Mouse (Mus musculus): ENCODE measurements around the gene Cep152. TPM values are rescaled to one million over a fixed set of nuclear protein-coding genes. Genes with fewer than 3 reads are reported as not detected.
A peak's percentile ranks its signal among the peaks of the same experiment; 100 is the strongest.

Gene Cep152
- total and polyA plus RNA-seq, 2 experiments from 2014 or later, result 1.3 to 1.5 TPM

DNA sequence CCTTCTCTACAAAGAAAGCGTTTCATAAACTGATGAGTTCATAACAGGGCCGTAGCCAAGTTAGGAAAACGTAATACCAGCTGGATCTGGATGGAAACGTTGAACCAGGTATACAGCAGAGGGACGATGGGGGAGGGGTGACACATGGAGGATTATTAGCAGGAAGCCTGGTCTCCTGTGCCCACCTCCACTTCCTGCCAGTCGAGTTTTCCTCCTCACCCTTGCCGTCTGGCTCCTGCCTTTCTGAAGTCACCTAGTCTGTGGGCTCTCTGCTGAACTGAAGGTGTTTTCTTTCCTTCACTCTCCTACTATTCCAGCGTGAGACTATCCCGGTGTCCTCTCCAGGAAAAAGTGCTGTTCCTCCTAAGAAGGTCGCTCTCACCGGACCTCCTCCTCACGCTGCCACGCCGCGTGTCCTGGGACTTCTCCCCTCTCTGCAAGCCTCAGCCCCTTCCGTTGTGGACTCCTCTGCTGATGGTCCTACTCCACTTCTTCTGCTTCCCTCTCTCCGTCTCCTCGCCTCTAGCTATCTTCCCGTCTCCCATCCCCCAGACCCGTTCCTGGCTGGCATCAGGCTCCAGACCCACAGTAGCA, 35.7 kb upstream of the Cep152 start:
- Histone ChIP-seq H3K4me2 (ENCODE audit: low read depth, low read length) (peak overlapping the region; percentile 63), H3K27me3 (ENCODE audit: control insufficient read depth, insufficient read depth, low read length) (no peaks in the 10 kb centered on the region), H3K9me3 (replicated peaks; ENCODE audit: control insufficient read depth, low read length) (no peaks in the 10 kb centered on the region), H3K36me3 (replicated peaks; ENCODE audit: control insufficient read depth, insufficient read depth, low read length) (no peaks in the 10 kb centered on the region), H3K4me3 (ENCODE audit: low read depth, low read length) (peak overlapping the region; percentile 37), H3K4me1 (ENCODE audit: control insufficient read depth, insufficient read depth) (peaks cover 5% of the 10 kb centered on the region; the same call in 1 of the 2 replicates), H3K27ac (ENCODE audit: low read depth) (no peak overlapping the region), H3K9ac (replicated peaks; ENCODE audit: low read depth, low read length) (no peak overlapping the region)
- WGBS, result 27% methylated on average over 20 of the region's 20 CpGs
- TF ChIP-seq CTCF (IDR thresholded peaks at IDR 0.05; ENCODE audit: low read depth), result no peak
- TF ChIP-seq EP300 (IDR thresholded peaks at IDR 0.05; ENCODE audit: low read depth), result no peak
- DNase-seq (ENCODE audit: low spot score) (no peak), ATAC-seq (ENCODE audit: insufficient read depth, low read depth) (peak; percentile 14; the same call in 1 of the 2 replicates)

DNA sequence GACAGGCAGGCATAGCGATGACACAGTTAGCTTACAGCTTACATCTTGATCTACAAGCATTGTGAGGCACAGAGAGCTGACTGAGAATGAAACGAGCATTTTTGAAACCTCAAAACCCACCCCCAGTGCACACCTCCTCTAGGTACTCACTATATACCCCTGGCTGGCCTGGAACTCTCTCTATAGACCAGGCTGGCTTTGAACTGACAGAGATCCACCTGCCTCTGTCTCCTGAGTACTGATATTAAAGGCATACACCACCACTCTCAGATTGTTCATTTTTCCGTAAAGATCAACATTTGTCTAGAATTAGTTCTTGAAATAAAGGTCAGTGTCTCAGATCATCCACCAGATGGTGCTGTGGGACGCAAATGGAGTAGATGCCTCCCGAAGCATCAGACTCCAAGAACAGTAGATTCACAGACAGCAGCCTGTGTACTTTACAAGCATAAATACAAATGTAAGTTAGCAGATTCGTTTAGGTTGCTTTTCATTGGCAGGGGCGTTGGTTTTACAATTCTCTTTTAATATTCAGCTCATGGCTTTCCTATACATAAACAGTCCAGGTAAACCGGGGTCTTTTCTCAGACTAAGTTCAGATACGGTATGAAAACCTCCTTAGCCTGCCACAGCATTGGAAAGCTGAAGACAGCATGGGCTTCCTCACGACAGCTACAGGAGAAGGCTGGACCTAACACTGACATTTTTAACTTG, 35.1 kb upstream of the Cep152 start:
- no peaks in the 10 kb centered on the region for H3K27me3 ChIP-seq (ENCODE audit: control insufficient read depth, insufficient read depth, low read length)
- no peaks in the 10 kb centered on the region for H3K9me3 ChIP-seq (replicated peaks; ENCODE audit: control insufficient read depth, low read length)
- H3K4me2 ChIP-seq (ENCODE audit: low read depth, low read length), result peak overlapping the region; percentile 63
- H3K36me3 ChIP-seq (replicated peaks; ENCODE audit: control insufficient read depth, insufficient read depth, low read length), result no peaks in the 10 kb centered on the region
- H3K9ac ChIP-seq (replicated peaks; ENCODE audit: low read depth, low read length), result no peak overlapping the region
- H3K4me1 ChIP-seq (ENCODE audit: control insufficient read depth, insufficient read depth), result peaks cover 5% of the 10 kb centered on the region; the same call in 1 of the 2 replicates
- DNase-seq (ENCODE audit: low spot score) (peak; percentile 83), ATAC-seq (ENCODE audit: insufficient read depth, low read depth) (peak; percentile 63; the same call in 1 of the 2 replicates)
- peak overlapping the region; percentile 37 for H3K4me3 ChIP-seq (ENCODE audit: low read depth, low read length)
- H3K27ac ChIP-seq (ENCODE audit: low read depth), result no peak overlapping the region
- TF ChIP-seq CTCF (IDR thresholded peaks at IDR 0.05; ENCODE audit: low read depth), result peak; percentile 95
- TF ChIP-seq EP300 (IDR thresholded peaks at IDR 0.05; ENCODE audit: low read depth), result no peak
- WGBS, result 11% methylated on average over 10 of the region's 10 CpGs

DNA sequence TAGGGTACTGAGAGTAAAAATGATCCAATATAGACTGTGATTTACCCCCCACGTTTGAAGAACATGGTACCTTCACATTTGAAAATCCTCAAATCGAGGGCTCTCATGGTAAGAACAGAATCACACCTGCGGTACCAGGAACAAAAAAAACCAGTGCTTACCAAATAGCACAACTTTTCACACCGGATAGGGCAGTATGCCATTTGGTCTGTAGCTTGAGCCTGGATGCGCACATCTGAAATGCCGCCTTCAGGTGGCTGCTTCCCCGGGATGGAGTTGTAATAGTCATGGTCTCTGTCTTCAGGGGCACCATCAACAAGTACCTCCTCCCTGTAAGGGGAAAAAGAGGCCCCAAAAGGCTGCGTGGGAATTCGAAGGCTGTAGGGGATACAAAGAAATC, 30.5 kb upstream of the Cep152 start:
- ATAC-seq (ENCODE audit: insufficient read depth, low read depth), result no peak
- no peak for TF ChIP-seq CTCF (IDR thresholded peaks at IDR 0.05; ENCODE audit: low read depth)
- TF ChIP-seq EP300 (IDR thresholded peaks at IDR 0.05; ENCODE audit: low read depth), result no peak
- H3K9ac ChIP-seq (replicated peaks; ENCODE audit: low read depth, low read length), result no peak overlapping the region
- peaks cover 2% of the 10 kb centered on the region; the same call in 1 of the 2 replicates for H3K4me1 ChIP-seq (ENCODE audit: control insufficient read depth, insufficient read depth)
- 84% methylated on average over 9 of the region's 9 CpGs for WGBS
- no peak overlapping the region for H3K4me3 ChIP-seq (ENCODE audit: low read depth, low read length)
- H3K27me3 ChIP-seq (ENCODE audit: control insufficient read depth, insufficient read depth, low read length), result no peaks in the 10 kb centered on the region
- no peak for DNase-seq (ENCODE audit: low spot score)
- no peak overlapping the region for H3K4me2 ChIP-seq (ENCODE audit: low read depth, low read length)
- H3K9me3 ChIP-seq (replicated peaks; ENCODE audit: control insufficient read depth, low read length), result no peaks in the 10 kb centered on the region
- no peaks in the 10 kb centered on the region for H3K36me3 ChIP-seq (replicated peaks; ENCODE audit: control insufficient read depth, insufficient read depth, low read length)
- no peak overlapping the region for H3K27ac ChIP-seq (ENCODE audit: low read depth)

DNA sequence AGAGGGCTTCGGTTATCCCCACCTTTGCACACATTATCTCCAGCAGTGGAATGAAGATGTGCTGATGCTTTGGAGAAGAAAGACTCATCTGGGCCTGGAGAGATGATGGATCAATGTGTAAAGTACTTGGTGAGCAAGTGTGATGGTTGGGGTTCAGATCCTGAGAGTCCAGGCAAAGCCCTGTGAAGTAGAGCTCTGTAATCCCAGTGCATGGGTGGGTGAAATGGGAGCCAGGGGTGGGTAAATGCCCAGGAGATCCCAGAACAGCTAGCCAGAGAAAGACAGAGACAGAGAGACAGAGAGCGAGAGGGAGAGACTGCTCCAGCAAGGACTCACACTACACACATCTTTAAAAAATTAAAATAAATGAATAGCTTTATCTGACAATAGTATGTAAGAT, 28.4 kb upstream of the Cep152 start:
- Histone ChIP-seq H3K4me3 (ENCODE audit: low read depth, low read length) (no peak overlapping the region), H3K9me3 (replicated peaks; ENCODE audit: control insufficient read depth, low read length) (no peaks in the 10 kb centered on the region), H3K9ac (replicated peaks; ENCODE audit: low read depth, low read length) (no peak overlapping the region), H3K27me3 (ENCODE audit: control insufficient read depth, insufficient read depth, low read length) (no peaks in the 10 kb centered on the region), H3K4me2 (ENCODE audit: low read depth, low read length) (no peak overlapping the region), H3K4me1 (ENCODE audit: control insufficient read depth, insufficient read depth) (no peaks in the 10 kb centered on the region), H3K27ac (ENCODE audit: low read depth) (no peak overlapping the region), H3K36me3 (replicated peaks; ENCODE audit: control insufficient read depth, insufficient read depth, low read length) (no peaks in the 10 kb centered on the region)
- no peak for TF ChIP-seq CTCF (IDR thresholded peaks at IDR 0.05; ENCODE audit: low read depth)
- TF ChIP-seq EP300 (IDR thresholded peaks at IDR 0.05; ENCODE audit: low read depth), result no peak
- 85% methylated on average over 2 of the region's 2 CpGs for WGBS
- DNase-seq (ENCODE audit: low spot score), result no peak
- ATAC-seq (ENCODE audit: insufficient read depth, low read depth), result no peak

DNA sequence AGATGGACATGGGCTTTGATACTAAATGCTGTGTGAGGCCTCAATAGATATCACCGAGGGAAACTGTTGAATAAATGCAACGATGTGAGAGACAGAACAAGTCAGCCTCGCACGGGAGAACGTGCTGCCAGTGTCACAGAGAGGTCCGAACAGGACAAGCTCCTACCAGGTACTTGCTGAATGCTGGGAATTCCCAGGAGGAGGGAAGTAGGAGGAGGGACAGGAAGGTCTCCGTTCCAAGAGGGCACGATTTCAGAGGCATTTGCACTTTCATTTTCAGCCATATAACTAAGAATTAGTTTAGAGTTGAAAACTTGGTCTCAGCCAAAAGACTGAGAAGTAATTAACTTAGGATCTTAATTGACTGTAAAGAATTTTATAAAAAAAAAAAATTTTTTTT, 26.6 kb upstream of the Cep152 start:
- Histone ChIP-seq H3K4me3 (ENCODE audit: low read depth, low read length) (no peak overlapping the region), H3K27me3 (ENCODE audit: control insufficient read depth, insufficient read depth, low read length) (no peaks in the 10 kb centered on the region), H3K4me1 (ENCODE audit: control insufficient read depth, insufficient read depth) (no peaks in the 10 kb centered on the region), H3K9ac (replicated peaks; ENCODE audit: low read depth, low read length) (no peak overlapping the region), H3K9me3 (replicated peaks; ENCODE audit: control insufficient read depth, low read length) (no peaks in the 10 kb centered on the region), H3K4me2 (ENCODE audit: low read depth, low read length) (no peak overlapping the region), H3K27ac (ENCODE audit: low read depth) (no peak overlapping the region), H3K36me3 (replicated peaks; ENCODE audit: control insufficient read depth, insufficient read depth, low read length) (no peaks in the 10 kb centered on the region)
- no peak for TF ChIP-seq CTCF (IDR thresholded peaks at IDR 0.05; ENCODE audit: low read depth)
- no peak for TF ChIP-seq EP300 (IDR thresholded peaks at IDR 0.05; ENCODE audit: low read depth)
- DNase-seq (ENCODE audit: low spot score) (no peak), ATAC-seq (ENCODE audit: insufficient read depth, low read depth) (no peak)
- 71% methylated on average over 8 of the region's 8 CpGs for WGBS

Data from heart, postnatal 0 days (tissue).